Mouse (Mus musculus): ENCODE measurements around the gene Hdac1. TPM values are rescaled to one million over a fixed set of nuclear protein-coding genes. Genes with fewer than 3 reads are reported as not detected.

Hdac1 gene
- 225 and 234 TPM in 2 replicates for polyA plus RNA-seq (2014; fragmentation: Nextera tagmentation; extraction: Ambion mirVana)

DNA sequence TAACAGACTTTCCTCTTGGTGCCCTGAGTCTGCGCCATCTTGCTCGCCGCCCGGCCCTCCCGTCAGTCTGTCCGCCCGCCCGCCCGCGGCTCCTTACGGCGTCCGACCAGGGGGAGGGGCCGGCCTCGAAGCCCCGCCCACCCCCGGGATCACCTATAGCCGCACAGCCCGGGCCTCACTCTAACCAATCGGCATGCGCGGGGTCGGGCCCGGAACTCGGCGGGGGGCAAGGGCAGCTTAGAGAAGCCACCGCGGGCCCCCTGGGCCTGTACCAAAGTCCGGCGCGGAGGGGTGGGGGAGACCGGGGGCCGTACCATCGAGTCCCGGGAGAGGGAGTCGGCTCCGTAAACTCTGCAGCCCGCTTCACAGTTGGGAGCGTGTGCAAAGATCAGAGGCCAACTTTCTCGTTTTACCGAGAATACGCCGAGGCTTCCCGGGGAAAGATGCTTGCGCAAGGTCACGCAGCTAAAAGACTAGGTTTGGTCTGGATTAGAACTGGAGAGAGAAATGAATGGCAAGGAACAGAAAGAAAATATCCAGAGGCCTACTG lies at the start of gene Hdac1:
Gene Hdac1 (minus strand): TSS at position 122 of the 550 bp plus-strand sequence.
- Histone ChIP-seq H3K4me1 (ENCODE audit: control insufficient read depth, insufficient read depth, low read length) (peaks cover 8% of the 10 kb centered on the region), H3K27me3 (ENCODE audit: control insufficient read depth, insufficient read depth, low read length) (no peaks in the 10 kb centered on the region), H3K27ac (ENCODE audit: low read depth, low read length) (peak within 1 kb of the TSS; percentile 70; the same call in 1 of the 2 replicates), H3K9me3 (ENCODE audit: control insufficient read depth, low read length) (no peaks in the 10 kb centered on the region), H3K4me2 (peak within 1 kb of the TSS; percentile 61), H3K36me3 (ENCODE audit: control insufficient read depth, insufficient read depth, low read length) (no peaks in the 10 kb centered on the region), H3K9ac (ENCODE audit: low read length) (peak within 1 kb of the TSS; percentile 86), H3K4me3 (ENCODE audit: low read depth, low read length) (peak within 1 kb of the TSS; percentile 81)
- peak; percentile 100 for DNase-seq (ENCODE audit: low spot score, missing footprints)
- ATAC-seq (ENCODE audit: low FRiP score): peak; percentile 99
- under 1% methylated on average over 35 of the region's 46 CpGs for WGBS

DNA sequence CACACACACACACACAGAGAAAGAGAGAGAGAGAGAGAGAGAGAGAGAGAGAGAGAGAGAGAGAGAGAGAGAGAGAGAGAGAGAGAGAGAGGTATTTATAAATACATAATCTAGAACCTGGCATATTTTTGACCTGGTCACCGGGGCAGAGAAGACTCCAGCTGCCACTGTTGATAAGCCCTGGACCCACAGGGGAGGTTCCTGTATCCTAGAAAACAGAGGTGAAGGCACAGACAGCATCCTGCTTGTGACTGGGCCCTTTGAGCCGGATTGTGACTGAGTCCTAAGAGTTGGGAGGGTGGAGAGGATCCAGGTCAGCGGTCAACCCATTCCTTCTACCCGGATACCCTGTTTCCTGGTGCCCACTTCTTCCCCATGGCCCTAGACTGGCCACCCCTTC lies 46.4 kb upstream of the Hdac1 start:
- Histone ChIP-seq H3K27ac (ENCODE audit: low read depth, low read length) (no peak overlapping the region), H3K9me3 (ENCODE audit: control insufficient read depth, low read length) (no peaks in the 10 kb centered on the region), H3K4me3 (ENCODE audit: low read depth, low read length) (no peak overlapping the region), H3K36me3 (ENCODE audit: control insufficient read depth, insufficient read depth, low read length) (peaks cover 21% of the 10 kb centered on the region), H3K27me3 (ENCODE audit: control insufficient read depth, insufficient read depth, low read length) (no peaks in the 10 kb centered on the region), H3K9ac (ENCODE audit: low read length) (no peak overlapping the region), H3K4me1 (ENCODE audit: control insufficient read depth, insufficient read depth, low read length) (peaks cover 5% of the 10 kb centered on the region), H3K4me2 (no peak overlapping the region)
- DNase-seq (ENCODE audit: low spot score, missing footprints) (no peak), ATAC-seq (ENCODE audit: low FRiP score) (no peak)
- 85% methylated on average over 4 of the region's 4 CpGs for WGBS

DNA sequence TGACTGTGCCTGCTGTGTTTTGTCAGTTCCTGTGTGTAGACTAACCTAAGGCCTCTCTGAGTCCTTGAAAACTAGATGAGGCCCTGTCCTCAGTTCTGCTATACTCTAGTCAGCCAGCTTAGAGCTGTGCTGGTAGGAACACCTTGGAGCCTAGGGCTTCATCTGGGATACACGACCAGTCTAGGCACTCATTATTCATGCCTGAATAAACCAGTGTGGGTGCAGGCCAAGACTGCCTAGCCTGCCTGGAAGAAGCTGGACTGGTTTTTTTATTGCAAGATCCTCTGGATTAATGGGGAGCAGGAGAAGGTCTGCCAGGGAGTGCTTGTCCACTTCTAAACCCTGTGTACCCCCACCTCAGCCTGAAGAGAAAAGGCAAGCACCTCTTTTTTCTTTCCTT lies 44.4 kb upstream of the Hdac1 start:
- H3K27ac ChIP-seq (ENCODE audit: low read depth, low read length): no peak overlapping the region
- peaks cover 9% of the 10 kb centered on the region; the same call in 1 of the 2 replicates for H3K36me3 ChIP-seq (ENCODE audit: control insufficient read depth, insufficient read depth, low read length)
- ATAC-seq (ENCODE audit: low FRiP score) (no peak), DNase-seq (ENCODE audit: low spot score, missing footprints) (no peak)
- WGBS: 26% methylated on average over 1 of the region's 1 CpGs
- H3K4me1 ChIP-seq (ENCODE audit: control insufficient read depth, insufficient read depth, low read length): peaks cover 5% of the 10 kb centered on the region
- H3K9me3 ChIP-seq (ENCODE audit: control insufficient read depth, low read length): no peaks in the 10 kb centered on the region
- H3K4me2 ChIP-seq: no peak overlapping the region
- H3K27me3 ChIP-seq (ENCODE audit: control insufficient read depth, insufficient read depth, low read length): no peaks in the 10 kb centered on the region
- no peak overlapping the region for H3K4me3 ChIP-seq (ENCODE audit: low read depth, low read length)
- no peak overlapping the region for H3K9ac ChIP-seq (ENCODE audit: low read length)

DNA sequence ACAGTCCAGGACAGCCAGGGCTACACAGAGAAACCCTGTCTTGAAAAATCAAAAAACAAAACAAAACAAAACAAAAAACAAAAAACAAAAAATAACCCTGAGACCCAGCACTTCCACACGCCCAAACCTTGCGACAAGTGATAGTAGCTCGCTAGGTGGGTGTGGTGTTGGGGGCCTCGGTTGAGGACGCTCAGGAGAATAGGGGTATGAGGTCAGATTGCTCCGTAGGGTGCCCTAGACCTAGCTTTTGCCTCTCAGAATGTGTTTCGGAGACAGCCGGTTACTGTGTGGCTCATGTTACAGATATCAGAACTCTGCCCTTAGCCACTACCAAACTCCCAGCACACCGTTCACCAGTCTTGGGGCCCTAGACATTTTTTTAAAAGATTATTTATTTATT lies 43.3 kb upstream of the Hdac1 start:
- Histone ChIP-seq H3K36me3 (ENCODE audit: control insufficient read depth, insufficient read depth, low read length) (no peaks in the 10 kb centered on the region), H3K9ac (ENCODE audit: low read length) (no peak overlapping the region), H3K27ac (ENCODE audit: low read depth, low read length) (no peak overlapping the region), H3K4me1 (ENCODE audit: control insufficient read depth, insufficient read depth, low read length) (peaks cover 5% of the 10 kb centered on the region), H3K4me3 (ENCODE audit: low read depth, low read length) (no peak overlapping the region), H3K4me2 (no peak overlapping the region), H3K9me3 (ENCODE audit: control insufficient read depth, low read length) (no peaks in the 10 kb centered on the region), H3K27me3 (ENCODE audit: control insufficient read depth, insufficient read depth, low read length) (no peaks in the 10 kb centered on the region)
- WGBS: 82% methylated on average over 9 of the region's 9 CpGs
- no peak for DNase-seq (ENCODE audit: low spot score, missing footprints)
- ATAC-seq (ENCODE audit: low FRiP score): no peak

DNA sequence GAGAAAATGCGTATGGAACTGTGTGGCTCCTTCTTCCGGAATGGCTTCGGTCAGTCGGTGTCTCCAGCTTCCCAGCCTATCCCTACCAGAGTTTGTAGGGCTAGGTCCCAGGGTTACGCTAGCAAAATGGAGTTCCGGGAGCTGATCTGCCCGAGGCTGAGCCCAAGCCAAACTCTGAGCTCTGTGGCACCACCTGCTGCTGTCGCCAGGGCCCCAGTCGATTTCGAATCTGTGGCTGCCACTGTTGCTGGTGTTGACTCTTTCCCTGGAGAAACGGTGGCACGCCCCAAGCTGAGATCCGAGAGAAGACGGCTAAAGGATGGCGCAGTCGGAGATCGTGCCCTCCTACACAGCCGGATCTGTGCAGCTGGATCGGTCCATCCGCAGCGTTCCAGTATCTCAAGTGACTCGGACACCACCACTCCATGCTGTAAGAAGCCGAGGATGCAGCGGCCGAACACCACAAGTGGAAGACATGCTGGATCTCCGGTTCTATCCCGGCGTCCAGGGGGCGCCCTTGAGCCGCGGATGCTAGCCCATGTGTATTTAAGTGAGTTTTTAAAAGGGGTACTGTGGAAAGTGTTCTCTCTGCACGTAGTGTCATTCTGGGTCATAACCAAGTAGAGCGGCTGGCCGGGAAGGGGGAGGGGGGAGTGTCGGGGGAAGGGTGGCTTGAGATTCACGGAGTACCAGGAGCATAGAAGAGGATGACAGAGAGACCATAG lies 42.5 kb upstream of the Hdac1 start:
- DNase-seq (ENCODE audit: low spot score, missing footprints): peak; percentile 98
- Histone ChIP-seq H3K4me2 (peak overlapping the region; percentile 55), H3K9ac (ENCODE audit: low read length) (peak overlapping the region; percentile 34), H3K9me3 (ENCODE audit: control insufficient read depth, low read length) (no peaks in the 10 kb centered on the region), H3K27ac (ENCODE audit: low read depth, low read length) (no peak overlapping the region), H3K4me1 (ENCODE audit: control insufficient read depth, insufficient read depth, low read length) (peaks cover 5% of the 10 kb centered on the region), H3K4me3 (ENCODE audit: low read depth, low read length) (peak overlapping the region; percentile 23), H3K36me3 (ENCODE audit: control insufficient read depth, insufficient read depth, low read length) (no peaks in the 10 kb centered on the region), H3K27me3 (ENCODE audit: control insufficient read depth, insufficient read depth, low read length) (no peaks in the 10 kb centered on the region)
- WGBS: 2% methylated on average over 36 of the region's 36 CpGs
- ATAC-seq (ENCODE audit: low FRiP score): peak; percentile 75

DNA sequence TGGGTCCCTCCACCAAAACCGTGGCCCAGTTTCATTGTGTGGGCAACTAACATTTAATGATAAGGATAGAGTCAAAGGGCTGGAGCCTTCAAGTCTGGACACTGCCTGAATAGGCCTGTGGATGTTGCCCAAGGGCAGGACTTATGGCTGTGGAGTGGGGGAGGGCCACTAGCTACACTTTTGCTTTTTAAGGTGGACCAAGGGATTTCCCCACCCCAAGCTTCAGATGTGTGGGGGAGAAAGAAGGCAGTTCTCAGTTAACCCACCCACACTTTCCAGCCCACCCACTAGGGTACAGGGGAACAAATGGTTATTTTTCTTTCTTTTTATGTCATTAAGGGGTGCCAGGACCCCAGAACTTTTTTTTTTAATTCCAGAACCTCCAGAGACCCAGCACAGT lies 41.9 kb upstream of the Hdac1 start:
- peaks cover 5% of the 10 kb centered on the region for H3K4me1 ChIP-seq (ENCODE audit: control insufficient read depth, insufficient read depth, low read length)
- peak overlapping the region; percentile 34; the same call in 1 of the 2 replicates for H3K9ac ChIP-seq (ENCODE audit: low read length)
- DNase-seq (ENCODE audit: low spot score, missing footprints) (no peak), ATAC-seq (ENCODE audit: low FRiP score) (no peak)
- H3K27me3 ChIP-seq (ENCODE audit: control insufficient read depth, insufficient read depth, low read length): no peaks in the 10 kb centered on the region
- no peaks in the 10 kb centered on the region for H3K36me3 ChIP-seq (ENCODE audit: control insufficient read depth, insufficient read depth, low read length)
- H3K4me3 ChIP-seq (ENCODE audit: low read depth, low read length): peak overlapping the region; percentile 23; the same call in 1 of the 2 replicates
- 74% methylated on average over 1 of the region's 1 CpGs for WGBS
- no peaks in the 10 kb centered on the region for H3K9me3 ChIP-seq (ENCODE audit: control insufficient read depth, low read length)
- no peak overlapping the region for H3K27ac ChIP-seq (ENCODE audit: low read depth, low read length)
- peak overlapping the region; percentile 55 for H3K4me2 ChIP-seq

- no peak overlapping the region for H3K9ac ChIP-seq (ENCODE audit: low read length)
- no peaks in the 10 kb centered on the region for H3K36me3 ChIP-seq (ENCODE audit: control insufficient read depth, insufficient read depth, low read length)
- H3K4me2 ChIP-seq: no peak overlapping the region
- H3K27me3 ChIP-seq (ENCODE audit: control insufficient read depth, insufficient read depth, low read length): no peaks in the 10 kb centered on the region
- H3K4me3 ChIP-seq (ENCODE audit: low read depth, low read length): no peak overlapping the region
- DNase-seq (ENCODE audit: low spot score, missing footprints): no peak
- 81% methylated on average over 1 of the region's 1 CpGs for WGBS
- H3K27ac ChIP-seq (ENCODE audit: low read depth, low read length): no peak overlapping the region
- no peaks in the 10 kb centered on the region for H3K9me3 ChIP-seq (ENCODE audit: control insufficient read depth, low read length)
- ATAC-seq (ENCODE audit: low FRiP score): no peak
- peaks cover 5% of the 10 kb centered on the region for H3K4me1 ChIP-seq (ENCODE audit: control insufficient read depth, insufficient read depth, low read length)
Measured at GRCm38 (mm10) chr4:129582251-129582650, 39.7 kb upstream of the Hdac1 start.

DNA sequence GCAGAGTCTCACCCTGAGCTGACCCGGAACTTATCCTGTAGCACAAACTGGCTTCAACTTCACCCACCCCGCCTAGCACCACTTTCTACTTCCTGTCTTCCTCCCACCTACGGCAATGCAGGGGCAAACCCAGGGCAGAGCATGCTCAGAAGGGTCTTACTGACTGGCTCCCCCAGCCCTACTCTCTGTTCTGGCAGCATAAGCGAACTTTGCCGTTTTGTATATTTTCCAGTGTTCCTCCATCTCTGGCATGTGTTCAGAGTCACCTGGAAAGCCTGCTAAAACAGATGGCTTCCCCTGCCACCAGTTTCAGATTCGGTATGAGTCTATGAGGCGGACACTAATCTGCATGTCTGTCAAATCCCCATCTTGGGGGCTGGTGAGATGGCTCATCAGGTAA lies 37.8 kb upstream of the Hdac1 start:
- no peak overlapping the region for H3K27ac ChIP-seq (ENCODE audit: low read depth, low read length)
- H3K27me3 ChIP-seq (ENCODE audit: control insufficient read depth, insufficient read depth, low read length): no peaks in the 10 kb centered on the region
- DNase-seq (ENCODE audit: low spot score, missing footprints) (no peak), ATAC-seq (ENCODE audit: low FRiP score) (no peak)
- no peaks in the 10 kb centered on the region for H3K9me3 ChIP-seq (ENCODE audit: control insufficient read depth, low read length)
- H3K4me2 ChIP-seq: no peak overlapping the region
- no peaks in the 10 kb centered on the region for H3K36me3 ChIP-seq (ENCODE audit: control insufficient read depth, insufficient read depth, low read length)
- H3K9ac ChIP-seq (ENCODE audit: low read length): no peak overlapping the region
- 78% methylated on average over 7 of the region's 7 CpGs for WGBS
- no peak overlapping the region for H3K4me3 ChIP-seq (ENCODE audit: low read depth, low read length)
- H3K4me1 ChIP-seq (ENCODE audit: control insufficient read depth, insufficient read depth, low read length): peaks cover 5% of the 10 kb centered on the region

- Histone ChIP-seq H3K4me1 (ENCODE audit: control insufficient read depth, insufficient read depth, low read length) (no peaks in the 10 kb centered on the region), H3K9me3 (ENCODE audit: control insufficient read depth, low read length) (no peaks in the 10 kb centered on the region), H3K27me3 (ENCODE audit: control insufficient read depth, insufficient read depth, low read length) (no peaks in the 10 kb centered on the region), H3K9ac (ENCODE audit: low read length) (no peak within 1 kb of the TSS), H3K4me3 (ENCODE audit: low read depth, low read length) (no peak within 1 kb of the TSS), H3K27ac (ENCODE audit: low read depth, low read length) (no peak within 1 kb of the TSS), H3K4me2 (peak within 1 kb of the TSS; percentile 8; the same call in 1 of the 2 replicates), H3K36me3 (ENCODE audit: control insufficient read depth, insufficient read depth, low read length) (no peaks in the 10 kb centered on the region)
- DNase-seq (ENCODE audit: low spot score, missing footprints) (no peak), ATAC-seq (ENCODE audit: low FRiP score) (no peak)
- WGBS: 87% methylated on average over 5 of the region's 5 CpGs
Measured at GRCm38 (mm10) chr4:129578466-129578865, 36.0 kb upstream of the Hdac1 start, which contains the start of gene Fam167b. Fam167b (minus strand) TSS chr4:129578549.

Data from midbrain, embryonic 11.5 days (tissue).